Mouse (Mus musculus): ENCODE measurements around the gene Cntrl.

The Cntrl gene

DNA sequence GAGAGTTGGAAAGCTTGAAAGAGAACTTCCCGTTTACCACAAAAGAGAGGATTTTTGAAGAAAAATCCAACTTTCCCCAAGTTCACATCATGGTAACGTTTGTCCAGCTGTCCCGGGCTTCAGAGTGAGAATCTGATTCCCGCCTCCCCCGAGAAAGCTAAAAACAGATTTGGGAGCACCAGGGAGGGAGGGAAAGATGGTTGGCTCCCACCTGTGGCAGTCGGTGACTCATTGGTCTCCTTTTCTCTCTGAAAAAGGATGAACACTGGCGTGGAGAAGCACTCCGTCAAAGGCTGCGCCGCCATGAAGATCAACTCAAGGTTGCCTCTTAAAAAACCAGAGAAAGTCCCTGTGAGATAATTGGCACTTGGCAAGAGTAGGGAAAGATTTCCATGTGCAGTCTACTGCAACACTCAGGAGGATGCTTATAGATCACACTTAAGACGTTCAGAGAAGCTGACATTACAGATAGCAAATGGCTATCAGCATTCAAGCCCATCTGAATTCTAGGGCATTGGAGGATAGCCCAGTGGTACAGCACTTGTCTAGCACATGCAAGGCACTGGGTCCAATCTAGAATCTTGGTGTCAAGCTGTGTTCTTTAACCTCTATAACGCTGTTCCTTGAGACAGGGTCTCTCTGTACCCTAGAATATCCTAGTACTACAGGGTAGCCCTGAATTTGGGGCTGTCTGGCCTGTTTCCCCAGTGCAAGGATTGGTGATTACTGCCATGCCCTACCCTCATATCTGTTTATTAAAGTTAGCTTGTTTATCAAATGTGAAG lies 66.2 kb downstream of the Cntrl start:
- 56% methylated on average over 12 of the region's 12 CpGs for WGBS

DNA sequence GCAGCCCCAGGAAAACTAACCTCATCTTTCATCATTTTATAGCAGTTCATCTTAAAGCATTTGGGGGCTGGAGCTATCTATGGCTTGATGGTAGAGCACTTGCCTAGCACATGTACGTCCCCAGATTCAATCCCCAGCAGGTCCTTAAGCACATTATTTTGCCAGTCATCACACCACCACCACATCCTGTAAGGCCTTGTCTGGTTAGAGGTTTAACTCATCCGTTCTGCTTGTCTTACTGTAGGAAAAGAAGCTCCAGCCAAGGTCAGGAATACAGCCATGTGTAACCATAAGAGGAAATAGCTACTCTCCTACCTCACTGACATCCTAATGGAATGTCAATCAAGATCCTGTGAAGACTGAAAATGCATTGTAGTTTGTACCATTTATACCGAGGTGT lies 68.9 kb downstream of the Cntrl start:
- WGBS: 69% methylated on average over 3 of the region's 3 CpGs

DNA sequence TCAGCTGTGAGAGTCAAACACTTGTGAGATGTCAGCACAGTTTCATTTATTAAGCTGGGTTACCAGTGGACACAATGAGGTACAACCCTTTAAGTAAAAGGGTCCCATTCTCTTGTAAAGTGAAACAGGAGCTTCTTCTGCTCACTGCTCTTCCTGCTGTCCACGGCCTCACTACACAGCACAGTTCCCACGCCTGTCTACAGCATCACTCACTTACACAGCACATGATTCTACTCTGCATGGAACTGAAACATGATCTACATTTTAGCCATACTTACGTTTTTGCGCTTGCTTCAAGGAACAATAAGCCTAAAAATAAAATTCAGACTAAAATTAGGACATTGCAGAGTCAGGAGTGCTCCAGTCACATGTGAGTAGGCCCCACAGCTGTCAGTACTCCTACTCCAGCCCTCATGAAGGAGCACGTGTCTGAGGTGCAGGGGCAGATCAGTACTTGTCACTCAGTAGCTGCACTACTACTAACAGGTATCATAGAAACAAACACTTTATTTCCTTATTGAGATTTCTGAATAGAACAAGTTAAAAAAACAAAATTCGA lies 73.9 kb downstream of the Cntrl start:
- 38% methylated on average over 6 of the region's 6 CpGs for WGBS

DNA sequence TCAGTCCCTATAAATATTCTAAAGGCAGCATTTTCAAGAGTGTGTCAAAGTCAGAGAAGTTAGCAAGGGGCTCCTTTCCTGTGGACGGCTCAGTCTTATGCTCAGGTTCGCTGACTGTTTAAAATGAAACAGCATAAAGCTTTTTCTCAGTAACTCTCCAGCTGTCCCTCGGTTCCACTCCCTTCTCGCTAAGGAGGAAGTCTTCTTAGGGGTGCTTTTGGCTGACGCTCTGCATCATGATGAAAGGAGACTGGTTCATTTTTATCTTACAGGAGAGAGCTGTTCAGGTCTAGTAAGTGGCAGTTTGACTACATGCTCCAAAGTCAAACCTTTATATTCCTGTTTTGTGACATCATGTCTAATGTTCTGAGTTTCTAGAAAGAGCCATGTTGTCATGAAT lies 79.6 kb downstream of the Cntrl start:
- 42% methylated on average over 5 of the region's 5 CpGs for WGBS

DNA sequence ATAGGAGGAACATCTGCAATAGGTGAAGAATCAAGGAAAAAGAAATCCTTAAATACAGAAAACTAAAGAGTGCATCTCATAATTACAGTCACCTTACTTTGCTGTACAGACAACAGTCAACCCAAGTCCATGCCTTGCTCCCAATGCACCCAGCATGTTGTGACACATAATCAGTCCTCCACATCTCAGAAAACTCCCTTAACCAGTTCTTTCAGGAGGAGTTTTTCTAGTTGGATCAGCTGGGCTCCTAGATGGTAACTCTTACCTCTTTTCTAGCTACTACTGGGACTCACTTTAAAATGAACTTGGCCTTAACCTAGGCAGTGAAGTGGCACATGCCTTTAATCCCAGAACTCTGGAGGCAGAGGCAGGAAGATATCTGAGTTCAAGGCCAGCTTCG lies 84.7 kb downstream of the Cntrl start:
- 87% methylated on average over 1 of the region's 1 CpGs for WGBS

DNA sequence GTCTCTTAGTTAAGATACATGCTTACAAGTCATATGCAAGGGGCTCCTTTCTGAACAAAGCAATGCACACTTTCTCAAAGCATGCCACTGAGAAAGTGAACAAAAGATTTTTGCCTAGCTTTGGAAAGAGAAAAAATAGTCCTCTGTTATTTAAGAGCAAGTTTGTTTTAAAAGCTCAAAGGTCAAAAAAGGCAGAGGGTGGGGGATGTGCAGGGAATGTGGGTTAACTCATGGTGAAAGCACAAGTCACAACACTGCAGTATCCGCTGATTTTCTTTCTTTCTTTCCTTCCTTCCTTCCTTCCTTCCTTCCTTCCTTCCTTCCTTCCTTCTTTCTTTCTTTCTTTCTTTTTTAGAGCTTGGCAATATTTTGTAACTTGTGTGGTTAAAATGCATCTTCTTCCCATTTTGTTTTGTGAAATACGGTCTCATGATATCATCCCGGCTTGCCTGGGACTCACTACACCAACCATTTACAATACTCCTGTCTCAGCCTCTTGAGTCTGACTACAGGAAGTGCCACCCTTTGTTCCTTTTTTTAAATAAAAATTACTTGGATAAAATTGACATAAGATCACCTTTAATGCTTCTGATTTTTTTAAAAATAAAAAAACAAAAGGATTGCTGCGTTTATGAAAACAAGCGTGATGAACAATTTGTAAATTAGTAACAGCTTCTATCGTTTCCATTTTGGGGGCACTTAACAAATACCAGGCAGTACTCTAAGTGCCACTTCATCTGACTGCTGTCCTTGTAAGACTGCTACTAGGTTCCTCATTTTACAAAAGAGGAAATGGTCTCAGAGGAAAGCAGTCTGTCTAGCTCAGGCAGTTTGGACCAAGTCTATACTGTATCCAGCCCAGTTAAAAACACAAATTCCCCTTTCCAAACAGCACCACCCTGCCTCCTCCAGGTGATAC lies 86.6 kb downstream of the Cntrl start:
- 51% methylated on average over 6 of the region's 6 CpGs for WGBS

DNA sequence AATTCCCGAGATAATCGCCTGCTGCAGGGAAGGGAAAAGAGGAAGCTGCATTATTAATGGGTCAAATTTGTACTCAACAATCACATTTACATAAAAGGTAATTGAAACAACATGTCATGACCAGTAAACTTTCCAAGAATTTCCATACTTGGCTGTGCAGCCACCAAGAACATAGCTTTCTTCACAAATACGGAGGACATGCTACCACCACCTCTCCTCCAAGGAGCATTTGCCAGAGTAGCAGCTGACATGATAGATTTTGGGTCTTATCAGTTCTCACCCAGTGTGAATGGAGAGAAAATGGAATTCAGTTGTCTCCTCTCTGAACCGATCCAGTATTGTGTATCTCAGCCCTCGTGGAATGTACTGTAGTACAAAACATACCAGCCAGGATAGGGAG lies 90.2 kb downstream of the Cntrl start:
- 3% methylated on average over 5 of the region's 5 CpGs for WGBS

DNA sequence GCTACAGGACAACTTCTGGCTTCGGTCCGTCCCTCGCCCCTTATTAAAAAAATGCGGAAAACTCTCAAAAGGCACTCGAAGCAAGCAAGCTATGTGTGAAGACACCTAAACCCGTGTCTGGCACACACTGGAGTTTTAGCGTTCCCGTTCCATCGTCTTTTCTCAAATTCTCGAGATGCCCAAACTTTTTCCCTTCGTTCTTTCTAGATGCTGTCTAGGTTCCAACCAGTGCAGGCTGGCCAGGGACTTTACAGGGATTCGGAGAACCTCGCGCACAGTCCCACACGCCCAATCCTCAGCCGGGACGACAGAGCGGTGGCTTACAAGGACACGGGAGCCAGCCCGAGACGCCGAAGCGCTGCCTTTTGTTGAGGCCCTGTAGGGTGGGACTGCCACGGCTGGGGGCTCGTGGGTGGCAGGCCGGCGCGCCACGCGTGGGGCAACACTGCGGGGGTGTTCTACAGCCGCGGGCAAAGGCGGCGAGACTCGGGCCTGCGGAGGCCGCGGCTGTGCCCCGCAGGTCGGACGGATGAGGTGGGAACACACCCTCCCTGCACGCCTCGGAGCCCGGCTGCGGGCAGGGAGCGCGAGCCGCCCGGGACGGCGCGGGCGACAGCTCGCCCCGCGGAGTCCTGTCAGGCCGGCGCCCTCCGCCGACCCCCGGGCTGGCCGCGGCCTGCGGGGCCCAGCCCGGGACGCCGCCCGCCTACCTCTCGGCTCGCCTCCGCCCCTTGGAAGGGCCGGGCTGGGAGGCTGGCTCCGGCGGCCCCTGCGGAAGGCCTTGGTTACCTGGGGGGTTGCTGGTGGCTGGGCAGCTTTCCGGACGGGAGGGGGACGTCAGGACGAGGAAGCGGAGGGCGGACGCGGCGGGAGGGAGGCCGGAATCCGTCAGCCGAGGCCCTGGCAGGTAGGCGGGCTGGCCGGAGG lies 90.9 kb downstream of the Cntrl start:
- WGBS: under 1% methylated on average over 89 of the region's 90 CpGs

DNA sequence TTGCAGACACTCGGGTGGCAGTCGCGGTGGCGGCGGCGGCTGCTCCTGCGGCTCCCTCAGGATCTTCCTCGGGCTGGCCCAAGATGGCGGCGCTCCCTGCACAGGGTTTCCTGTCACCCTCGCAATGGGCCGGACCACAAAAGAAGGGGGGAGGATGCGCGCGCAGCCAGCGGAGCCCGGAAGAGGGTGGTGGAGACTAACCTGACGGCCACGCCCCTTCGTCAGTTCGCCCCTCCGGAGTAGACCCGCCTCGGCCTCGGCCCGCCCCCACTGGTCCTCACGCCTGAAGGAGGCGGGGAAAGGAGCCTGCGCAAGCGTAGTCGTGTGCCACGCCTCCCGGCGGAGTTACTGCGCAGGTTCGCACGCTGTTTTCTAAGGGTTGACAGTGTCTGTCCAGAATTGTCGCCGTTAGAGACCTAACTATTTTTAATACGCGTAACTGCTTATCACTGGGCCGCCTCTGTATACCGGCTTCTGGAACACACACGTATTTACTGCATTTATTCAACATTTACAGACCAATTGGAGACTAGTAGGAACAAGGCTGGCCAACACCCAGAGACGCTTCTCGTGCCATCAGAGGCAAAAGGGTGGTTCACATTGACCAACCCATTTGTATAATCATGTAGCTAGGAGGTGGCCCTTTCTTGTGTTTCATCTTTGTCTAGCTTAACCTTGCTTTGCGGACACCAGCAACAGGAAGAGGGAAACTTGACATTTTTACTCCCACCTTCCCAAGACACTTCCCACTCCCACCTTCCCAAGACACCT lies 91.8 kb downstream of the Cntrl start, which contains the start of gene Rab14:
Rab14 (minus strand) TSS at position 223 of the 771 bp plus-strand sequence.
- under 1% methylated on average over 46 of the region's 47 CpGs for WGBS

DNA sequence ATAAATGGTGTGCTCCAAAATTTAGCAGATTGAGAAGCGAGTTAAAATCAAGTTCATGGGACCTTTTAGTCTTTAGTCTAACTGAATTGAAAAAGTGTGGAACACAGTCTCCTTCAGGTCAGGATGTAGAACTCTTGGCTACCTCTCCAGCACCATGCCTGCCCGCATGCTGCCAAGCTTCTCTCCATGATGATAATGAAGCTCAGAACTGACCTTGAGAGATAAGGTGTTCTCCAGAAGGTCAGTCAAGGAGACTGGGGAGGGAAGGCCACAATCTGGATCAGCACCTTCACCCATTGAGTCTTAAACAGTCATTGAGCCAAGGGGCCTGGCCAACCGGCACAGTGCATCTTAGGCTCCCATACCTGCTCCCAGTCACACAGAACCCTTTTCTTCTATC lies 97.5 kb downstream of the Cntrl start:
- 93% methylated on average over 3 of the region's 3 CpGs for WGBS

DNA sequence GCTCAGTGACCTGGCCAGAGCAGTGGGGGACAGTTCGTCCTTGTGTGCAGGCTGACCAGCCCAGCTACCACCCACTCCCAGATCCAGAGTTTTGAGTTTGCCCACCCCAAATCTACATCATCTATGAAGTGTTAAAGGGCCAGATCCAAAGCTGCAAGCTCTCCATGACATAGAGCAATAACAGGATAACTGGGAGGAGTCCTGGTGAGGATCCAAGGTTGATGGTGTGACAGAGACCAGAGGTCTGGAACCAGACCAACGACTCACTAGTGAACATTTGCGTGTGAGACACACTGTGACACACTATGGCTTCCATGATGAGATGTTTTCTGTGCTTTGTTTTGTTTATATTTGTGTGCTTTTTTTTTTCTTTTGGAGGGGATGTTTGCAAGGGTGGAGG lies 98.8 kb downstream of the Cntrl start:
- 85% methylated on average over 3 of the region's 3 CpGs for WGBS

DNA sequence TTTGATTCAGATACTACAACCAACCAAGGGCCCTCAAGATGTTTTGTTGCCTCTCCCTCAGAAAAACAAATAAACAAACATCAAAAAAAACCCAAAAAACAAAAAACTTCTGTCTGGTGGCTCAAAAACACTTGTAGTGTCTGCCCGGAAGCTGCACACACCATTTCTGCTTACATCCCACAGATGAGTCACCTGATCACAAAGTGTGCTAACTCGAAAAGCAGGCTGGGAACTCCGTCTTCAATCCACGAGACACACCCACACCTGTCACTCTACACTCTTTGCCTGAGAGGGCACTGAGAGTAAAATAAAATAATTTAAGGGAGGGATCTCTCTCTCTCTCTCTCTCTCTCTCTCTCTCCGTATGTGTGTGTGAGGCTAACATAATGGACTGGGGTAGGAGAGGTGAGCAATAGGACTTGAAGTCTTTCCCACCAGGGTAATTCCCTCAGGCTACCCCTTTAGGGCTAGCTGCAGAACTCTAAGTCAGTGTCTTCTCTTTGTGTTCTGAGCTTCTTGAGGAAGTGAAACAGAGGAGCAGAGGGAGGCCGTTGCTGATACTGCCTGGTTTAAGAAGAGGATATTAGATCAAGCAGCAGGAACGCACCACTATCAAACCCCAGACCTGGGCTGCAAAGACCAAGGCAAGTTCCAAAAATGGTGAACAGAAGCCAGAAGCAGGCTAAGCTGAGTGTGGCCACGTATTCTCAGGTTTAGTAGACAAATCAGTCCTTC lies 99.8 kb downstream of the Cntrl start:
- WGBS: 63% methylated on average over 8 of the region's 8 CpGs

DNA sequence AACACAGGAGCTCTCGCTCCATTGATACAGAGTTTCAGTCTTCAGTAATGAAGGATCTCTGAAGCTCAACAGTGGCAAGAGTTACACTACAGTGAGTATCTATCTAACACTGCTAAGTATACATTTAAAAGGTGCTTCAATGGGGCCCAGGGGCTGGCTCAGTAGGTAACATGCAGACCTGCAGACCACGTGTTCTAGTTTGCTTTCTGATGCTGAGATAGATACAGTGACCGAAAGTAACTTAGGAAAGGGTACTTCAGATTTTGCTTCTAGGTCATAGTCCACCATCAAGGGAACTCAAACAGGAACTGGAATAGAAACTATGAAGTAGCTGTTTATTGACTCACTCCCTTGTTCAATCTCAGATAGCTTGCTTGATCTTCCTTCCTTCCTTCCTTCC lies 102.4 kb downstream of the Cntrl start:
- WGBS: 84% methylated on average over 3 of the region's 3 CpGs

DNA sequence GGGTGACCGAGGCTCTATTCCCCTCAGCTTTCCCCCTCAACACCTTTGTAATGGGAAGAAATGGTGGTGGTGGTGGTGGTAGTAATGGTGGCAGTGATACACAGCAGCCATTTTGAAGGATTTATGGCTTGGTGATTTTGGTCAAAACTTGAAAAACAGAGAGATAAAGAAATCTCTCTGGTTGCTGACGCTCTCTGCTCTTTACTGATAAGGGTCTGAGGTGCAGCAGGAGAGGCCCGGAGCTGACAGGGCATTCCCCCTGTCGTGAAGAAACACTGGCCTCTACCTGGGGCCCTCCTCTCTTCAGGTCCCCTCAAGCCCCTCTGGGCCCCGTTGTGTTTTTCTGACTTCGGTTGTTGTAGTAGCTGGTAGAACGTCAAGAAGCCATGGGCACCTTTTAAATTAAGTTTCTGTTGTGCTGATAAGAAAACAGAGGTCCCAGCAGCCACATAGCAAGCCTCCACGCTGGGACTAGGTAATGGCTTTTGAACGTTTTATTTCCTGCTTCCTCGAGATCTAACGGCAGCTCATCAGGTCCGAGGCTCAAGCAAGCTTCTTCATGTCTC lies 104.1 kb downstream of the Cntrl start:
- 93% methylated on average over 12 of the region's 12 CpGs for WGBS

DNA sequence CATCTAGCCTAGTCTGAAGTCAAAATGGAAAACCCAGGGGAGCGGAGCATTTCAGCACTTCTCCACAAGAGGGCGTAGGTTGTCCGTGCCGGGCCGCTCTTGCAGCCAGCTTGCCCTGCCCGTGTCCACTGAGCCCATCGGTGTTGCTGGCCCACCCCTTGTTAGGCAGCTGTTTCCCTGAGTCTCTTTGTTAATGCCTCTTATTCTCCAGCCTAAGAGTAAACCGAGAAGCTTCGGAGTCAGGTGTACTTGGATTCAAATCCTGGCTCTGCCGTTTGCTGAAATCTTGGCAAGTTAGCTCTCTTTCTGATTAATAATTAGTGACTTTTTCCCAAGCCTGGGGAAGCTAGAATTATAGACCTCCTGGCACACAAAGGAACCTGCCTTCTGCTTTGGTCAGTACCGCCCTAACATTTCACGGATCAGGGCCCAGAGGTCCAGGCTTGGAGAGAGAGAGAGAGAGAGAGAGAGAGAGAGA lies 105.6 kb downstream of the Cntrl start:
- WGBS: 16% methylated on average over 12 of the region's 12 CpGs

DNA sequence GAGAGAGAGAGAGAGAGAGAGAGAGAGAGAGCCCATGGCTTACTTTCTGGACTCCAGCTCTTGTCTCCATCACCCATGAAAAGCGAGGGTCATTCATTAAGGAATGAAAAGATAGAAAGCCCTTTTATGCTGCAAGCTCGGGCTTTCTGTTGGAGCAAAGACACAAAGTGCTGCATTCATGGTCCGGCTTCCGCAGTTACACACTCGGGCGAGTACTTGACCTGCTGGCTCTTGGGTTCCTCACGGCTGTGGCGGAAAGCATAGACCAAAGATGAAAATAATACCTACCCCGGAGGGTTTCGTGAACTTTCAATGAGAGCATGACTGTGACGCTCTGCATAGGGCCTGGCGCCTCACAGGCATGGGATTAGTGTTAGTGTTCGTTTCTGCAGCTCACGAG lies 106.1 kb downstream of the Cntrl start:
- WGBS: 69% methylated on average over 14 of the region's 14 CpGs

DNA sequence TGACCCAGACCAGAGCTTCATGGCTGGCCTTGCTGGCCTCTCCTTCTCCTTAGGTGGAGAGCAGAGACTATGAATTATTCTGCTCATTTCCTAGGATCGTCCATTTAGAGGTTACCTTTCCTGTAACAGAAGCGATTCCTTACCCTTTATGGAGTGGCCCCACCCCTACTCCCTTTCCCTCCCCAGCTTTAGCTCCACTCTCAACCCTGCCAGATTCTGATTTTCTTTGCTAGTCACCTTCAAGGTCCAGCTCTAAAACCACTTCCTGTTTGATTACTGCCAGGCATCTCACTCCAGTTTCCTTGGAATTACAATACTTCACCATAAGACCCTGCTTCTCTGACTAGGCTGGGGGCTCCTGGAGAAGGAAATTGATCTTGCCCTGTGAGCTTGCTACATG lies 107.4 kb downstream of the Cntrl start:
- WGBS: 85% methylated on average over 2 of the region's 2 CpGs

DNA sequence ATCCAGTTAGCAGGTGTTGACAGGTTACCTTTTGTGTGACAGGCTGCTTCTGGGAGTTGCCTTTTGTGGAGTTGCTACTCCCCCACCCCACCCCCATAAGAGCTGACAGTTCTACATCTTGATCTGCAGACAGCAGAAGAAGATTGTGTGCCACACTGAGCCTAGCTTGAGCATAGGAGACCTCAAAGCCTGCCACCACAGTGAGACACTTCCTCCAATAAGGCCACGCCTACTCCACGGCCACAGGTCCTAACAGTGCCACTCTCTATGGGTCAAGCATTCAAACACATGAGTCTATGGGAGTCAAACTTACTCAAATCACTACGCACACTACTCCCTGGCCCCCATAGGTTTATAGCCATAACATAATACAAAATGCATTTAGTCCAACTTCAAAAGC lies 109.4 kb downstream of the Cntrl start:
- WGBS: 98% methylated on average over 3 of the region's 3 CpGs

DNA sequence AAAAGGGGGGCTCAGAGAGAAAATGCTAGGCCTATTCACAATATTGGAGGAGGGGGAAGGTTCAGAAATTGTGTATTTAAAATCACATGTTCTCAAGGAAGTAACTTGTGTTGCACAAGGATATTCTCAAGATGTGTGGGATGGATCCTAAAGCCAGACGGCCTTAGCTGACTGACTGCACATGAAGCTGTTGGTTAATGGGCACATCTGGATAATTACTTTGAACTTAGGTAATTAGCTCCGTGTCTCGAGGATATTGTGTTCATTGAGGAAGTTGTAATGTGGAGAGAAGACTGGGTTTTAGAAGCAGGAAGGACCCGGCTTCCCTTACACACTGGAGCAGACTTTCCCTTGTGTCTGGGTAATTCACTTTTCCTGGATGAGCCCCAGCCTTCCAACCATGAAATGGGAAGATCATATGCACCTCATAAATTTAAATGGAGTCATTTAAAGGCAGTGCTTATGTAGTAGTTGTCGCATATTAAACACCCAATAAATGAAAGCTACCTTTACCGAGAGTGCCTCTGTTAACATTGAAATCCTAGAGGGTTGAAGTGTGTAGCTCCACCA lies 113.6 kb downstream of the Cntrl start:
- WGBS: 77% methylated on average over 6 of the region's 6 CpGs

All from cerebral cortex, adult 2 months (tissue).